Mouse (Mus musculus): ENCODE measurements at regions not wholly inside any gene's neighbourhood (a gene's known extent, or its start where the extent isn't known, plus 50 kb on each side); places are given as distances from the start of the nearest gene placed in this dataset.
"Not testable (repeated sequence)": the region's sequence is repeated elsewhere in the genome, so short reads cannot be mapped to it uniquely, and the experiment has no call there.

- DNase-seq = no peak
These were observed 413.1 kb downstream of the Gm37988 start for GRCm38 (mm10) chr1:5220668-5221408.

- DNase-seq = no peak
These were observed 420.2 kb downstream of the Gm37988 start for GRCm38 (mm10) chr1:5227866-5228265.

DNA sequence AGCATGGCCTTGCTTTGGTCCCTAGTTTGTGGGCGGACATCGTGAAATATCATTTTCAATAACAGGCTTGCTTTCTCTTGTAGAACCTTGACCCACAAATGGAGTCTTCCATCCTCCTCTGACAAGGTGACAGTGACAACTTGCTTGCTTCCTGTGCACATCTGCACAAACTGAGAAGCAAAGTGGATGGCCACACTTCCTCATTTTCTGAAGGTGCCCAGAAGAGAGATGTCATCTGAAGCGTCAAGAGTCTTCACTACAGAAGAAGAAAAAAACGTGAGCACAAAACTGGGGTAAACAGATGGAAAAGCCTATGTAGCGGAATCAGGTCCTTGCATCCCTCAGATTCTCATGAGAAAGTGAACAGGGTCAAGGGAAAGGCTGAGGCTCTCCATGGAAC, 423.5 kb downstream of the Gm37988 start:
- DNase-seq = no peak

GRCm38 (mm10) chr1:5231961-5232846, 424.5 kb downstream of the Gm37988 start:
- no peak for DNase-seq

DNA sequence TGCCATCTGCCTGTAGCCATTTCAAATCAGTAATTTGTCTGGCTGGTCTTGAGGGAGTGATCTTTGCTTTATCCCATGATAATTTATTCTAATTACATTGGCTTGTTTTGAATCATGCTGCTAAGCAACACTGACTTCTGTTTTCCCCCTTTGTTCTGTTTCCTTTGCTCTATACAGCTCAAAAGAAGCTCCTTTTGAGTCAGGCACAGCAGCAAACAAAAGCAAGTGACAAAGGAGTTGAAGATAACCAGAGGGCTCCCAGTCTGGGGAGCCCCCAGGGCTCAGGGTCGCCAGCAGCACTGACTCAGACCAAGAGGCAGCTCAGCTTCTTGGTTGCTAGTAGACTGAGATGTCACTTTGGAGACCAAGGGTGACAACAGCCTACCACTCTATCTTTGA, 425.2 kb downstream of the Gm37988 start:
- no peak for DNase-seq

GRCm38 (mm10) chr1:5243186-5243585, 435.5 kb downstream of the Gm37988 start:
- DNase-seq = no peak

DNA sequence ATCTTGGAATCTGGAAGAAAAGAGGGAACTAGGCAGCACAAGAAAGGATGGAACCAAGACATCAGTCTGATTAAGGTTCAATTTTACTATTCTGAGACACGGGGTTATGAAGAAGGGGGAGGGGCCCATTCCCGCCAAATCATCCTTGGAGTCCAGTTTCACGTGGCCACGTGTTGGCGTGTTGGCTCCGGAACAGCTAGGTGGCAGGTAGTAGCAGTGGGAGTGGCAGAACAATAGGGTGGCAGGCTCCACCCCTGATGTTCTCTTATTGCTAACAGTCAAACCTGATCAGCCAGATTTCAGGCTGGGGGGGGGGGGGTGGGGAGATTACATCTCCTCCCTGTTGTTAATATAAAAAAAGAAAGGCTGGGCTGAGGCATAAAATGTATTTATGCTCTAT, 453.2 kb downstream of the Gm37988 start:
- not testable (repeated sequence) for DNase-seq

DNA sequence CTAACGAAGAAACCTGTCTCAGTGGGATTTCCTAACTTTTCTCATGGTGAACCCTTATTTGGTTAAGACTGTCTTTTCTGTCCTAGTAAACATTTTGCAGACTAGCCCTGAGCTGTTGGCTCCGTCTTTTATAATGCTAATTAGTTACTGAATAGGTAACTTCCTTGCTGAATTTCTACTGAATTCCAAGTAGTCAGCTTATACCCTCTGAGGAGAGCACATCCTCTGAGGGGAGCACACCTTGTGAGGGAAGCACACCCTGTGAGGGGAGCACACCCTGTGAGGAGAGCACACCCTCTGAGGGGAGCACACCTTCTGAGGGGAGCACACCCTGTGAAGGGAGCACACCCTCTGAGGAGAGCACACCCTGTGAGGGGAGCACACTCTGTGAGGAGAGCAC, 453.6 kb downstream of the Gm37988 start:
- DNase-seq = not testable (repeated sequence)

DNA sequence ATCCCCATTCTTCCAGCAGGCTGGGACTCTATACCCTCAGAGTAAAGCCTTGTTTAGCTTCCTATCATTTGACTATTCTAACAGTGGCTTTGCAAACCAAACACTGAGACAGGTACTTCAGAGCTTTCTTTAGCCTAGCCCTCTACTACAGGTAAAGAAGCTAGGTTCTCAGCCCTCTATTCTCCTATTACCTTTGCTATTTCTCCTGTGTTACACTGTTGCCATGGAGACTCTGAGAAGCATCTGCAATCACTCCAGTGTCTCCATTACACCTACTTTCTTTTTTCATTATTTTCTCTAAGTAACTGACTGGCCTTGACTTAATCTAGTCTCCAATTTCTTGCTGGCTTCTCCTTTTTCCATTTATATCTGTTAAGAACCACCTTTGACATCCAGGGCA, 466.2 kb downstream of the Gm37988 start:
- no peak for DNase-seq

- no peak for DNase-seq
These were observed 486.9 kb downstream of the Gm37988 start for GRCm38 (mm10) chr1:5294570-5294969.

DNA sequence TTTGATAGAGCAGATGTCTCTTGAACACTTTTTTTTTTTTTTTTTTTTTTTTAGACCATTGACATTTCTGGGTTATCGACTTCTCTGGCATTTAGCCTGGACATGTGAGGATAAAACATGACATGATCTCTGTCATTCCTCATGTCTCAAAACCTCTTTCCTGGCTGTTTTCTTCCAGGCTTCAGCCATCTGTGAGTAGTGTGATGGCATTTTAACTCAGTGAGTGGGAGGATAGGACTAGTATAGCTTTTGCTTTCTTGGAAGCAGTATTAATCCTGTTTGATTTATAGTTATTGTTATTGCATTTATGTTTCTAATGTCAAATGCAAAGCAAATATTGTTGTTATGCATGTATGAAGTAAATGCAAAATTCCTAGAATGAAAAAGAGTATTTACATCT, 489.9 kb downstream of the Gm37988 start:
- no peak for DNase-seq

DNA sequence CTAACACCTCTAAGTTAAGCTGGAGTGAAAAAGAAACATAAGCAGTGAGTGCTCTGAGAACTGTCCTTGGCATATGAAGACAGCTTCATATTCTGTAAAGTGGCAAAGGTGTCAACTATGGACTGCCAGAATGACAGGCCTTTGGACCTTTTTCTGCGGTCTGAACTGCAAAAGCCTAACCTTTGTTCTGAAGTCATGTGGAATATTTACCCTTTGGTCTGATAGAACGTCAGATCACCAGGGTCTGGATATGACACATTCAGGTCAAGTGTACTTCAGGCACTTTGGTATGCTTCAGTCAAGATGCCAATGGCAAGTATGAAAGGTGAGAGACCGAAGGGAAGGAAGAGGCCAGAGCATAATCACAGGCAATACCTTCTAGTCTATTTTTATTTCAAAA, 504.0 kb downstream of the Gm37988 start:
- no peak for DNase-seq

- DNase-seq = no peak
These were observed 508.1 kb downstream of the Gm37988 start for GRCm38 (mm10) chr1:5315839-5316238.

GRCm38 (mm10) chr1:5317088-5317487, 509.4 kb downstream of the Gm37988 start:
- no peak for DNase-seq

DNA sequence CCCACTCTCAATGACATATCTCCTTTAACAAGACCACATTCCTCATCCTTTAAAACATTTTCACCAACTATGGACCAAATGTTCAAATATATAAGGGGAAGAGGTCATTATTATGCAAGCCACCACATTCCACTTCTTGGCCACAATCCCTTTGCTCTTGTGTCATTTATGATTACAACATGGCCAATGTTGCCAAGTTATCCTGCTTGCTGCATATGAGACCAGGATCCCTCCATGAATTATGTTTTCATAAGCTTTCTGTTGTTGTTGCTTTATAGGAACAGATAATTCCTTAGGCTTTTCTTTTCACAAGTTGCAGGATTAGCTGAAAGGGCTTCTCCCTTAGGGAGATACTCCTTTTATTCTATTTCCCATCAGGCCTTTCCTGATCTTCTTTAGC, 518.6 kb downstream of the Gm37988 start:
- peak; percentile 2 for DNase-seq

Measured in adrenal gland, adult 2 months (tissue).